Mouse (Mus musculus) leukemia stem cell, adult 10-12 weeks (primary cell): Measurements from ENCODE around the gene Cacng2. TPM values are rescaled to one million over a fixed set of nuclear protein-coding genes. Genes with fewer than 3 reads are reported as not detected.

Experiments
- polyA plus RNA-seq: library from polyadenylated mRNA; stranded (reverse); fragments of >175 nt; gene quantifications from 2 replicates; pipeline ENCODE4 v1.2.3, GENCODE M21; 2012; ENCODE audit warnings: low replicate concordance

Gene Cacng2
- polyA plus RNA-seq, result not detected in 2 replicates

DNA sequence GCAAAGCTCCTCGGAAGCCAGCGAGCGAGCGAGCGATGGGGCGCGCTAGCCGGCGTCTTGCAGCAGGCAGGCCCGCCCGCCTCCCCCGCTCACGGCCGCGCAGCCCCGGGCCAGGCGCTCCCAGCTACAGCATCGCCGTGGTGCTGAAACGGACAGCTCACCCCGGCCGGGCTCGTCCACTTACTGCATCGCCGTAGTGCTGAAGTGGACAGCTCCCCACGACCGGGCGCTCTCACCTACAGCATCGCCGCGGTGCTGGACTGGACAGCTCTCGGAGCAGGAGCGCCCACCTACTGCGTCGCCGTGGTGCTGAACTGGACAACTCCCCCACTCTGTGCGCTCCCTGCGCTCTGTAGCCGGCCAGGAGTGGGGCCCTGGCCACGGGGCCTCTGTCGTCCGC lies at the start of gene Cacng2:
TSS of gene Cacng2 (minus strand) at position 325 of the 400 bp plus-strand sequence.

DNA sequence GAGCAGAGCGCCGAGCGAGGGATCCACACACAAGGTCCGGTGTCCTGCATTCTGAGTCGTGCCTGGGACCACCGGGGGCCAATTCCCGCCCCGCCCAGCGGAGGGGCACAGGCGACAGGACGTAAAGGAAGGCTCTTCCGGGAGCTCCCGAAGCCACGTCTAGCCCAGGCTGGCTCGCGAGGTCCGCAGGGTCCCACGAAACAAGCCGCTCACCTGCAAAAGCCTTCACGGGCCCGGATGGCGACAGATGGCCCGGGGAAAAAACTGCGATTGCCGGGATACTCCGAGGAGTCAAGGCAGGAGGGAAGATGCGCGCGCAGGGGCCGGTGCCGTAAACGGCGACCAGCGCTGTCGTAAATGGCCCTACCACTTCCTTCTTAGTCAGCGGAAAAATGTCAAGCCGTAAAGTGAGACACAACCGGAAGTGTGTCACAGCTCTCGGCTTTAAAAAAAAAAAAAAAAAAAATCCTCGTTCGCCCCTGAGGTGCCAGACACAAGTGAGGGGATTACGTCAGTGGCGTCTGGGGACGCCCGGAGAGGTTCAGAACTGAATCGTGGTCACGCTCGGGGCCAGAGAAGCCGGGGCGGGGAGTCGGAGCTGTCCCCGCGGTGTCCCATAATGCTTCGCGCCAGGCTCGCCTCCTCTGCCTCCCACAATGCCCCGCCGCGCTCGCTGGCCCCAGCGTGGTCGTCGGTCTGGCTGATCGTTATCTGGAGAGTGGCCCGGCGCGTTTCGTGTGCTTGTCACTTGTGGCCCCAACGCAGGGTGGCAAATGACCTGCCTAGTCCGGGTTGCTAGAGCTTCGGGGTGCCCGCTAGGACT lies 149.1 kb downstream of the Cacng2 start, which contains the start of gene Eif3d:
TSS of gene Eif3d (minus strand) at position 344 of the 823 bp plus-strand sequence.

DNA sequence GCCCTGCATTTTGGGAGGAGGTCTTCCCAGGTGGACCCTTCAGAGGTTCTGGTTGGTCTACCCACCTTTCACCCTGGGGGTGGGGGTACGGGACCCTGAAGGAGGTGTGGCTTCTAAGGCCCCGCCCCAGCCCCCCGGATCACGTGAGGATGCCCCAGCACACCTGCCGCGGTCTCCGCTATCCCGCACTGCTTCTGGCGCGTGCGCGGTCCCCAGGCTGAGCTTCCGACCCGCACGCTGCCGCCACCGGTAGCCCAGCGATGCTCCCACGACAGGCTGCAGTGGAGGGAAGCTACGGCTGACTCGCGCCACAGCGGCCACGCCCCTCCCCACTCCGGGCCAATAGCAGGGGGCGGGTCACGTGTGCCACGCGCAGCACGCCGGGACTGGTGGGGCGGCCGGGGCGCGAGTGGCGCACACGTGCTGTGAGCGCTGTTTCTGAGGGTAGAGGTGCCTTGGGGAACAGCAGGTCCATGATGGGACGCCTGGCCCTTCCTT lies 163.4 kb downstream of the Cacng2 start, which contains the start of gene Foxred2:
TSS of gene Foxred2 (minus strand) at position 319 of the 498 bp plus-strand sequence.

Other genes with a start within 250 kb of the Cacng2 start
- gene Txn2, start 191.0 kb downstream of the Cacng2 start, polyA plus RNA-seq, result 610 and 613 TPM in 2 replicates
- gene Foxred2, start 163.3 kb downstream of the Cacng2 start, polyA plus RNA-seq, result 0.30 and 1.1 TPM in 2 replicates
- gene Eif3d, start 149.2 kb downstream of the Cacng2 start, polyA plus RNA-seq, result 24.5 and 39.3 TPM in 2 replicates
- gene Ift27, start 54.1 kb upstream of the Cacng2 start, polyA plus RNA-seq, result 116 and 190 TPM in 2 replicates
- gene Pvalb, start 86.4 kb upstream of the Cacng2 start, polyA plus RNA-seq, result not detected in 2 replicates
- gene Ncf4, start 124.8 kb upstream of the Cacng2 start, polyA plus RNA-seq, result 9.5 and 9.8 TPM in 2 replicates
- gene Csf2rb2, start 185.7 kb upstream of the Cacng2 start, polyA plus RNA-seq, result 14.7 and 20.1 TPM in 2 replicates
- 26.4 and 33.1 TPM in 2 replicates for gene Csf2rb, start 205.7 kb upstream of the Cacng2 start, polyA plus RNA-seq